Mouse (Mus musculus): ENCODE measurements around the gene Gm20388.

DNA sequence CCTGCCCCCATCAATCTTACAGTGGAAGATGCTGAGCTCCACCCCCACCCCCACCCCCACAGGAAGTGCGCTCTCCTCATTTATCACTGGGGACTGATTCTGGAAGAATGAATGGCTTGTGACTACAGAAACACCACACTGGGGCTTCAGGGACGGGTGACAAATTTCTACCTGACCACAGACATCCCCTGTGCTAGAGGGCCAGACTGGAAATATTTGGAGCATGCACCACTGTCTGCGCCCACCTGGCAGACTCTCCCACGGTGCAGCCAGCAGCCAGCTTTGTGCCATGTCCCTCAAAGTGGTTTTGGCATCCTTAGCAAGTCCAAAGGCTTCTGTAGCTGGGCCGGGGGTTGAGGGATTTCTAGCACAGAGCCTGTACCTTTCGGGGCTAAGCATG lies 997.0 kb downstream of the Gm20388 start:
- no peak for TF ChIP-seq CTCF (IDR thresholded peaks at IDR 0.05; ENCODE audit: low read depth, low read length)
- TF ChIP-seq GATA1 (IDR thresholded peaks at IDR 0.05; ENCODE audit: borderline replicate concordance, low read length), result no peak
- TF ChIP-seq POLR2AphosphoS5 (IDR thresholded peaks at IDR 0.05; ENCODE audit: insufficient replicate concordance, low read depth, low read length), result no peak

All from G1E (cell line).